Mouse (Mus musculus): ENCODE measurements around the gene Pald1. TPM values are rescaled to one million over a fixed set of nuclear protein-coding genes. Genes with fewer than 3 reads are reported as not detected.

Pald1 gene
- total and polyA plus RNA-seq, 2 experiments from 2014 or later: 16.8 to 25.2 TPM

DNA sequence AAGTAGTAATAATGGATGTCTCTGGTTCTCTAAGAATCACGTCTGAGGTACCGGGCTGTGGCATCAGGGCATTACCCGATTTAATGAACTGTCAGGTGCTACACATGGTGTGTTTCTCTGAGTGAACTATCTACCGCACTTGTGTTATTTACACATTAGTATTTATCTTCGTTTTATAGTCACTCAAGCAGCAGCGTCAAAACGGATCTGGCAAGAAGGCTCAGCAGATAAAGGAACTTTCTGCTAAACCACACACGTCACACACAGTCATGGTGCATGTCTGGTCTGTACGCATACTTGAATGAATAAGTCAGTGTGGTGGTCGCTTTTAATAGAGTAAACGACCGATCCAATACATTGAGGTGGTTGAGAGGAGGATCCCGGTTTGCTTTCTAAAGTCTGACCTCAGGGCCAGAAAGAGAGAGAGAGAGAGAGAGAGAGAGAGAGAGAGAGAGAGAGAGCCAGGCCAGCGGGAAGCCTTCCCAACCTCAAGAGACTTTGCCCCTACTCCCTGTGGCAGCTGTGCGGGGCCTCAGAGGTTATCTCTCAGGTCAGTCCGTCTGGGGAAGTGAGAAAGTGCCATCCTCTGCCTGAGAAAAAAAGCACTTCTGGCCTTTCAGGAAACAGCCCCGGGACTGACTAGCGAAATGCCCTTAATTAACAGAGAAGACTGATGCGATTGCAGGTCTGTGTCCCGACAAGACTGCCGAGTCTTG, 29.7 kb upstream of the Pald1 start:
- no peak overlapping the region for H3K9ac ChIP-seq (replicated peaks; ENCODE audit: low read length, poor library complexity, severe bottlenecking)
- peaks cover 8% of the 10 kb centered on the region; the same call in 1 of the 2 replicates for H3K27me3 ChIP-seq (ENCODE audit: insufficient read depth, low read length)
- H3K4me3 ChIP-seq (ENCODE audit: low read depth, low read length): no peak overlapping the region
- no peaks in the 10 kb centered on the region for H3K36me3 ChIP-seq (ENCODE audit: insufficient read depth, low read length)
- no peak overlapping the region for H3K4me2 ChIP-seq (ENCODE audit: low read depth, low read length, poor library complexity, severe bottlenecking)
- no peak for DNase-seq (ENCODE audit: low spot score)
- WGBS: 61% methylated on average over 21 of the region's 21 CpGs
- H3K9me3 ChIP-seq (ENCODE audit: low read length): no peaks in the 10 kb centered on the region
- 0 out of 2 replicates have a peak, but pooled peaks cover under 1% of the 10 kb centered on the region for H3K4me1 ChIP-seq (ENCODE audit: insufficient read depth, low read length)
- ATAC-seq (ENCODE audit: low FRiP score): no peak
- H3K27ac ChIP-seq (ENCODE audit: low read depth, low read length): no peak overlapping the region
- no peak for TF ChIP-seq CTCF (IDR thresholded peaks at IDR 0.05)

- whole genome bisulfite sequencing: 22% methylated on average over 9 of the region's 9 CpGs
- TF ChIP-seq CTCF (IDR thresholded peaks at IDR 0.05): no peak
- no peak for ATAC-seq (ENCODE audit: low FRiP score)
Observed at GRCm38 (mm10) chr10:61410193-61410592, 26.9 kb upstream of the Pald1 start.

GRCm38 (mm10) chr10:61409776-61410175, 26.4 kb upstream of the Pald1 start:
- no peaks in the 10 kb centered on the region for H3K4me1 ChIP-seq (ENCODE audit: insufficient read depth, low read length)
- no peak overlapping the region for H3K4me3 ChIP-seq (ENCODE audit: low read depth, low read length)
- no peak overlapping the region for H3K9ac ChIP-seq (replicated peaks; ENCODE audit: low read length, poor library complexity, severe bottlenecking)
- ATAC-seq (ENCODE audit: low FRiP score): no peak
- 6% methylated on average over 4 of the region's 4 CpGs for WGBS
- no peak overlapping the region for H3K4me2 ChIP-seq (ENCODE audit: low read depth, low read length, poor library complexity, severe bottlenecking)
- no peak for DNase-seq (ENCODE audit: low spot score)
- H3K27ac ChIP-seq (ENCODE audit: low read depth, low read length): no peak overlapping the region
- no peaks in the 10 kb centered on the region for H3K36me3 ChIP-seq (ENCODE audit: insufficient read depth, low read length)
- no peak for TF ChIP-seq CTCF (IDR thresholded peaks at IDR 0.05)
- no peaks in the 10 kb centered on the region for H3K27me3 ChIP-seq (ENCODE audit: insufficient read depth, low read length)
- no peaks in the 10 kb centered on the region for H3K9me3 ChIP-seq (ENCODE audit: low read length)

More at GRCm38 (mm10) chr10:61410193-61410592, 26.9 kb upstream of the Pald1 start:
- no peak for DNase-seq (ENCODE audit: low spot score)
- no peaks in the 10 kb centered on the region for H3K27me3 ChIP-seq (ENCODE audit: insufficient read depth, low read length)
- H3K4me3 ChIP-seq (ENCODE audit: low read depth, low read length): no peak overlapping the region
- no peak overlapping the region for H3K4me2 ChIP-seq (ENCODE audit: low read depth, low read length, poor library complexity, severe bottlenecking)
- H3K4me1 ChIP-seq (ENCODE audit: insufficient read depth, low read length): no peaks in the 10 kb centered on the region
- no peak overlapping the region for H3K27ac ChIP-seq (ENCODE audit: low read depth, low read length)
- H3K36me3 ChIP-seq (ENCODE audit: insufficient read depth, low read length): no peaks in the 10 kb centered on the region
- no peaks in the 10 kb centered on the region for H3K9me3 ChIP-seq (ENCODE audit: low read length)
- no peak overlapping the region for H3K9ac ChIP-seq (replicated peaks; ENCODE audit: low read length, poor library complexity, severe bottlenecking)

GRCm38 (mm10) chr10:61405958-61406357, 22.6 kb upstream of the Pald1 start:
- WGBS: 8% methylated on average over 10 of the region's 10 CpGs
- no peak overlapping the region for H3K4me3 ChIP-seq (ENCODE audit: low read depth, low read length)

GRCm38 (mm10) chr10:61402911-61403310, 19.6 kb upstream of the Pald1 start:
- Histone ChIP-seq H3K36me3 (ENCODE audit: insufficient read depth, low read length) (no peaks in the 10 kb centered on the region), H3K4me2 (ENCODE audit: low read depth, low read length, poor library complexity, severe bottlenecking) (no peak overlapping the region), H3K27ac (ENCODE audit: low read depth, low read length) (no peak overlapping the region), H3K9me3 (ENCODE audit: low read length) (no peaks in the 10 kb centered on the region), H3K9ac (replicated peaks; ENCODE audit: low read length, poor library complexity, severe bottlenecking) (no peak overlapping the region), H3K27me3 (ENCODE audit: insufficient read depth, low read length) (no peaks in the 10 kb centered on the region), H3K4me1 (ENCODE audit: insufficient read depth, low read length) (no peaks in the 10 kb centered on the region), H3K4me3 (ENCODE audit: low read depth, low read length) (no peak overlapping the region)
- no peak for ATAC-seq (ENCODE audit: low FRiP score)
- DNase-seq (ENCODE audit: low spot score): peak; percentile 53
- no peak for TF ChIP-seq CTCF (IDR thresholded peaks at IDR 0.05)
- 82% methylated on average over 2 of the region's 2 CpGs for WGBS

More at GRCm38 (mm10) chr10:61405958-61406357, 22.6 kb upstream of the Pald1 start:
- Histone ChIP-seq H3K27ac (ENCODE audit: low read depth, low read length) (no peak overlapping the region), H3K9me3 (ENCODE audit: low read length) (no peaks in the 10 kb centered on the region), H3K27me3 (ENCODE audit: insufficient read depth, low read length) (no peaks in the 10 kb centered on the region), H3K36me3 (ENCODE audit: insufficient read depth, low read length) (no peaks in the 10 kb centered on the region), H3K9ac (replicated peaks; ENCODE audit: low read length, poor library complexity, severe bottlenecking) (no peak overlapping the region), H3K4me1 (ENCODE audit: insufficient read depth, low read length) (no peaks in the 10 kb centered on the region), H3K4me2 (ENCODE audit: low read depth, low read length, poor library complexity, severe bottlenecking) (no peak overlapping the region)
- ATAC-seq (ENCODE audit: low FRiP score) (no peak), DNase-seq (ENCODE audit: low spot score) (no peak)
- no peak for TF ChIP-seq CTCF (IDR thresholded peaks at IDR 0.05)

DNA sequence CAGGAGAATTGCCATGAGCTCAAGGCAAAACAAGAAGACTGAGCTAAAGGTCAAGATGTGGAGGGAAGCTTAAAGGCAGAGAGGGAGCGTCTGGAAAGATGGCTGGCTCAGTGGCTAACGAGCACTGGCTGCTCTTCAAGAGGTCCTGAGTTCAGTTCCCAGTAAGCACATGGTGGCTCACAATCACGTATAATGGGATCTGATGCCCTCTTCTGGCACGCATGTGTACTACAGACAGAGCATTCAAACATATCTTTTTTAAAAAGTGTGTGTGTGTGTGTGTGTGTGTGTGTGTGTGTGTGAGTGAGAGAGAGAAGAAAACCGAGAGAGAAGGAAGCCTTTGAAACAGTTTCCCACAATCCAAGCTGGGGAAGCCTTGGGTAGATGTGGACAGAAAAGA, 19.1 kb upstream of the Pald1 start:
- ATAC-seq (ENCODE audit: low FRiP score): no peak
- 65% methylated on average over 5 of the region's 5 CpGs for WGBS
- no peak overlapping the region for H3K4me3 ChIP-seq (ENCODE audit: low read depth, low read length)

More for the DNA sequence above, 19.1 kb upstream of the Pald1 start:
- no peak overlapping the region for H3K4me2 ChIP-seq (ENCODE audit: low read depth, low read length, poor library complexity, severe bottlenecking)
- H3K9me3 ChIP-seq (ENCODE audit: low read length): no peaks in the 10 kb centered on the region
- no peaks in the 10 kb centered on the region for H3K4me1 ChIP-seq (ENCODE audit: insufficient read depth, low read length)
- no peak overlapping the region for H3K9ac ChIP-seq (replicated peaks; ENCODE audit: low read length, poor library complexity, severe bottlenecking)
- peak; percentile 57 for TF ChIP-seq CTCF (IDR thresholded peaks at IDR 0.05)
- H3K27ac ChIP-seq (ENCODE audit: low read depth, low read length): no peak overlapping the region
- H3K27me3 ChIP-seq (ENCODE audit: insufficient read depth, low read length): no peaks in the 10 kb centered on the region
- DNase-seq (ENCODE audit: low spot score): no peak
- no peaks in the 10 kb centered on the region for H3K36me3 ChIP-seq (ENCODE audit: insufficient read depth, low read length)
